Mouse (Mus musculus): Measurements from ENCODE around the gene Scgb1b20. TPM values are rescaled to one million over a fixed set of nuclear protein-coding genes. Genes with fewer than 3 reads are reported as not detected.

Gene Scgb1b20
- not detected for polyA plus RNA-seq (2014; fragmentation: Illumina TruSeq; extraction: RNeasy Lipid Tissue Mini Kit (QIAGEN cat#74804); ENCODE audit: insufficient read depth, low read depth, low replicate concordance)

DNA sequence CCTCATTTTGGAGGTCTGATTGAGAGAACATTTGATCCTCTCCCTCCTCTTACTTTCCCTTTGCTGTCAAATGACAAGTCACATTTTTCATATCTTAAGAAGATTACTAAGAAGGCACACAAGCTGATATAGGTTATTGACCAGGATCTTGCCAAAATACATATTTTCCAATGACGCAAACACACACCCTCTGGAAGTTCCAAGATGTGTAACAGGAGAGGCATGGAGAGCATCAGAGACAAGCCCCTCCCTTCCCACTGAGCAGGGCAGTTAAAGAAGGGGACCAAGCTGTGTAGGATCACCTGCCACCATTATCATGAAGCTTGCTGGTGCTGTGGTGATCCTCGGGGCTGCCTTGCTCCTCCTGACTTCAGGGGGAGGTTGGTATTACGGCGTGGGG, at the start of gene Scgb1b20:
TSS of gene Scgb1b20 (plus strand) at position 301 of the 400 bp plus-strand sequence.

GRCm38 (mm10) chr7:33366222-33366621, 6.8 kb upstream of the Scgb1b20 start, which contains the start of gene Scgb2b20:
Gene Scgb2b20, minus strand, starts transcription at chr7:33366322.

Other genes starting within 250 kb of the Scgb1b20 start
- gene Scgb2b18, start 199.4 kb upstream of the Scgb1b20 start, polyA plus RNA-seq (2014; fragmentation: Illumina TruSeq; extraction: RNeasy Lipid Tissue Mini Kit (QIAGEN cat#74804); ENCODE audit: insufficient read depth, low read depth, low replicate concordance) = not detected
- gene Scgb1b18, start 187.7 kb upstream of the Scgb1b20 start, polyA plus RNA-seq (2014; fragmentation: Illumina TruSeq; extraction: RNeasy Lipid Tissue Mini Kit (QIAGEN cat#74804); ENCODE audit: insufficient read depth, low read depth, low replicate concordance) = not detected
- not detected for gene Scgb2b19, start 92.9 kb upstream of the Scgb1b20 start, polyA plus RNA-seq (2014; fragmentation: Illumina TruSeq; extraction: RNeasy Lipid Tissue Mini Kit (QIAGEN cat#74804); ENCODE audit: insufficient read depth, low read depth, low replicate concordance)
- gene Scgb1b19, start 85.9 kb upstream of the Scgb1b20 start, polyA plus RNA-seq (2014; fragmentation: Illumina TruSeq; extraction: RNeasy Lipid Tissue Mini Kit (QIAGEN cat#74804); ENCODE audit: insufficient read depth, low read depth, low replicate concordance) = not detected
- gene Scgb2b20, start 6.9 kb upstream of the Scgb1b20 start, polyA plus RNA-seq (2014; fragmentation: Illumina TruSeq; extraction: RNeasy Lipid Tissue Mini Kit (QIAGEN cat#74804); ENCODE audit: insufficient read depth, low read depth, low replicate concordance) = not detected
- gene Scgb2b21, start 147.2 kb downstream of the Scgb1b20 start, polyA plus RNA-seq (2014; fragmentation: Illumina TruSeq; extraction: RNeasy Lipid Tissue Mini Kit (QIAGEN cat#74804); ENCODE audit: insufficient read depth, low read depth, low replicate concordance) = not detected